Mouse (Mus musculus) midbrain, embryonic 11.5 days (tissue): ENCODE data around the gene Ank3. TPM values are rescaled to one million over a fixed set of nuclear protein-coding genes. Genes with fewer than 3 reads are reported as not detected.

Experiments
- ATAC-seq: fragments of 200-750 bp; cut with Nextera tagmentation; 2 replicates; pipeline ENCODE4 v1.8.0; 2017; ENCODE audit warnings: moderate TSS enrichment, moderate library complexity; ENCODE audit not compliant: low FRiP score
- DNase-seq: peaks from one replicate; pipeline ENCODE4 v3.0.0; 2015; ENCODE audit warnings: low spot score; ENCODE audit errors: missing footprints
- H3K27ac ChIP-seq: fragments of 300-500 bp; sonication (generic); 2 replicates; pipeline ENCODE4 v1.5.1; 2014; ENCODE audit warnings: low read depth, low read length
- H3K27me3 ChIP-seq: fragments of 300-500 bp; sonication (generic); 2 replicates; pipeline ENCODE4 v1.6.1; 2014; ENCODE audit warnings: mild to moderate bottlenecking, low read length, moderate library complexity, mixed read lengths; ENCODE audit not compliant: control insufficient read depth, insufficient read depth
- H3K36me3 ChIP-seq: fragments of 300-500 bp; sonication (generic); 2 replicates; pipeline ENCODE4 v1.6.1; 2014; ENCODE audit warnings: mild to moderate bottlenecking, low read length, moderate library complexity, mixed read lengths; ENCODE audit not compliant: control insufficient read depth, insufficient read depth
- H3K4me1 ChIP-seq: fragments of 300-500 bp; sonication (generic); 2 replicates; pipeline ENCODE4 v1.6.1; 2014; ENCODE audit warnings: low read length; ENCODE audit not compliant: control insufficient read depth, insufficient read depth
- H3K4me2 ChIP-seq: fragments of 300-500 bp; sonication (generic); 2 replicates; pipeline ENCODE4 v1.6.1; 2014; ENCODE audit warnings: mild to moderate bottlenecking, moderate library complexity
- H3K4me3 ChIP-seq: fragments of 300-500 bp; sonication (generic); 2 replicates; pipeline ENCODE4 v1.5.1; 2014; ENCODE audit warnings: low read depth, low read length
- H3K9ac ChIP-seq: fragments of 300-500 bp; sonication (generic); 2 replicates; pipeline ENCODE4 v1.6.1; 2014; ENCODE audit warnings: low read length
- H3K9me3 ChIP-seq: fragments of 300-500 bp; sonication (generic); 2 replicates; pipeline ENCODE4 v1.6.1; 2016; ENCODE audit warnings: low read length; ENCODE audit not compliant: control insufficient read depth
- WGBS: fragments of 180-500 bp; shearing (Covaris S2); extraction: QIAGEN DNeasy Blood & Tissue Kit; methylation state at CpG from one replicate; pipeline ENCODE4 v1.1.7; 2014; 5-methylcytosine and 5-hydroxymethylcytosine counted together
- polyA plus RNA-seq: library from polyadenylated mRNA; unstranded; fragments of >200 nt; fragmentation: Nextera tagmentation; extraction: Ambion mirVana; gene quantifications from 2 replicates; pipeline ENCODE4 v1.2.1, GENCODE M21; 2014

Gene Ank3
- polyA plus RNA-seq, 1 experiment from 2014 or later = 58.8 TPM

DNA sequence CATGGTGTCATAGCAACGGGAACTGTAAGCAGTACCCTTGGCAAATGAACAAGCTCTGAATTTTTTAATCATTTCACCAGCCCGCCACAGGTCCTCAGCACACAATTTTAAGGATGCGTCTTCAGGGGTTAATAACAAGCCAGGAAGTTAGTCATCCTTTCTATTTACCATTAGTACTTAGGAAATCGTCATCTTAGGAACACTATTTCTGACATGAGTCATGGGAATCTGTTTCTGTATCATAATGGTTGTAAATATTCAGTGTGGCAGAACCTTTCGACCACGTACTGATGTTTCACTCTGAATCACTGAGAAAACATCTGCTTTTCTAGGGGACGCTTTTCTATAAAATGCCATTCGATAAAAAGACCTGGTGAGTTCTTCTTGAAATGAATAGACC, 109.1 kb downstream of the Ank3 start:
- no peaks in the 10 kb centered on the region for H3K4me1 ChIP-seq
- H3K9ac ChIP-seq = no peak overlapping the region
- no peak overlapping the region for H3K27ac ChIP-seq
- DNase-seq (no peak), ATAC-seq (no peak)
- H3K27me3 ChIP-seq = no peaks in the 10 kb centered on the region
- 91% methylated on average over 8 of the region's 8 CpGs for WGBS
- no peaks in the 10 kb centered on the region for H3K36me3 ChIP-seq
- H3K4me3 ChIP-seq = no peak overlapping the region
- H3K4me2 ChIP-seq = no peak overlapping the region
- no peaks in the 10 kb centered on the region for H3K9me3 ChIP-seq

DNA sequence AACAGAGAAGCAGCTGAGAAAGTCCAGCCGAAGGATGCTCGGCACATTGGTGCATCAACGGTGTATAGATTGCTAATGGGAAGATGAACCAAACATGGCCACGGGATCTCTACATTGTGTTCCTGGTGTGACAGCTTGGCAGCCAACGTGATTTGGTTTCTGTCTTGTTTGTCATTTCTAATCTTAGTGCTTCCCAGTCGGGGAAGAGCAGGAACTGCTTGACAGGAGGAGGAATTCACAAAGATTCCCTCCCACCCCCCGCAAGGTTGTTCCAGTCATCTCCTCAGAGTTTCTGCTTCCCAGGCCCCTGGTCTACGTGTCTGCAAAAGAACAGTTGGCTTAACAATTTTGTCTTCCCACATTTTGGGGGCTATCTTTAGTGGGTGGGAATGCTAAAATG, 111.8 kb downstream of the Ank3 start:
- Histone ChIP-seq H3K4me1 (no peaks in the 10 kb centered on the region), H3K9ac (no peak overlapping the region), H3K27ac (no peak overlapping the region), H3K27me3 (no peaks in the 10 kb centered on the region), H3K4me2 (no peak overlapping the region), H3K4me3 (no peak overlapping the region), H3K9me3 (no peaks in the 10 kb centered on the region), H3K36me3 (no peaks in the 10 kb centered on the region)
- DNase-seq (no peak), ATAC-seq (no peak)
- 84% methylated on average over 8 of the region's 8 CpGs for WGBS

GRCm38 (mm10) chr10:69511234-69511633, 112.7 kb downstream of the Ank3 start:
- no peak overlapping the region for H3K4me2 ChIP-seq
- H3K4me3 ChIP-seq = no peak overlapping the region
- no peaks in the 10 kb centered on the region for H3K9me3 ChIP-seq
- DNase-seq (no peak), ATAC-seq (no peak)
- WGBS = 88% methylated on average over 1 of the region's 1 CpGs
- H3K36me3 ChIP-seq = no peaks in the 10 kb centered on the region
- no peak overlapping the region for H3K27ac ChIP-seq
- H3K9ac ChIP-seq = no peak overlapping the region
- no peaks in the 10 kb centered on the region for H3K27me3 ChIP-seq
- H3K4me1 ChIP-seq = no peaks in the 10 kb centered on the region

- H3K4me3 ChIP-seq = no peak overlapping the region
- no peaks in the 10 kb centered on the region for H3K36me3 ChIP-seq
- no peak for DNase-seq
- no peaks in the 10 kb centered on the region for H3K4me1 ChIP-seq
- H3K27ac ChIP-seq = no peak overlapping the region
- H3K27me3 ChIP-seq = no peaks in the 10 kb centered on the region
- H3K9ac ChIP-seq = no peak overlapping the region
- 85% methylated on average over 4 of the region's 4 CpGs for WGBS
- H3K9me3 ChIP-seq = no peaks in the 10 kb centered on the region
- ATAC-seq = no peak
- H3K4me2 ChIP-seq = no peak overlapping the region
Measured at GRCm38 (mm10) chr10:69521977-69522376, 123.4 kb downstream of the Ank3 start.

- Histone ChIP-seq H3K9ac (no peak overlapping the region), H3K9me3 (no peaks in the 10 kb centered on the region), H3K27ac (no peak overlapping the region), H3K4me1 (no peaks in the 10 kb centered on the region), H3K27me3 (no peaks in the 10 kb centered on the region), H3K36me3 (no peaks in the 10 kb centered on the region), H3K4me3 (no peak overlapping the region), H3K4me2 (no peak overlapping the region)
- ATAC-seq (no peak), DNase-seq (no peak)
- 70% methylated on average over 3 of the region's 3 CpGs for WGBS
Measured at GRCm38 (mm10) chr10:69523202-69523601, 124.6 kb downstream of the Ank3 start.

DNA sequence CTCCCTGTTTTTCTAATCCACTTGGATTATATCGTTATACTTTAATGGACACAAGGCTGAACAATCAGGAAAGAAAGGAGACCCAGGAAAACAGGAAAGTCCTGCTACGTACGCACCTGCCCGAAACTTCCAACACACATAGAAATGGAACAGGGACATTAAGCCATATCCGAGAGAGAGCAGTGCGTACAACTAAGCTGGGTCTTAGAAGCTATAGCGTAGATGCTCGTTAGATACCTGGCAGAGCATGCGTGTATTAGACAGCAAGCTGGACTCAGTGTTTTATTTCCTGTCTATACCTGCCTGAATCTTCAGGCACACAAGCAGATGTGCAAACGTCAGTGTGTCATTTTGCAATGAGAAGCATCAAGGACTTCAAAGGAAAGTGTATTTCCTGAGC, 128.7 kb downstream of the Ank3 start:
- H3K27ac ChIP-seq = no peak overlapping the region
- H3K9me3 ChIP-seq = no peaks in the 10 kb centered on the region
- no peak overlapping the region for H3K4me3 ChIP-seq
- no peak overlapping the region for H3K9ac ChIP-seq
- H3K36me3 ChIP-seq = no peaks in the 10 kb centered on the region
- WGBS = 66% methylated on average over 10 of the region's 10 CpGs
- no peaks in the 10 kb centered on the region for H3K4me1 ChIP-seq
- DNase-seq (no peak), ATAC-seq (no peak)
- no peak overlapping the region for H3K4me2 ChIP-seq
- no peaks in the 10 kb centered on the region for H3K27me3 ChIP-seq

- no peak overlapping the region for H3K9ac ChIP-seq
- peak; percentile 77 for DNase-seq
Measured at GRCm38 (mm10) chr10:69528746-69529145, 130.2 kb downstream of the Ank3 start.

DNA sequence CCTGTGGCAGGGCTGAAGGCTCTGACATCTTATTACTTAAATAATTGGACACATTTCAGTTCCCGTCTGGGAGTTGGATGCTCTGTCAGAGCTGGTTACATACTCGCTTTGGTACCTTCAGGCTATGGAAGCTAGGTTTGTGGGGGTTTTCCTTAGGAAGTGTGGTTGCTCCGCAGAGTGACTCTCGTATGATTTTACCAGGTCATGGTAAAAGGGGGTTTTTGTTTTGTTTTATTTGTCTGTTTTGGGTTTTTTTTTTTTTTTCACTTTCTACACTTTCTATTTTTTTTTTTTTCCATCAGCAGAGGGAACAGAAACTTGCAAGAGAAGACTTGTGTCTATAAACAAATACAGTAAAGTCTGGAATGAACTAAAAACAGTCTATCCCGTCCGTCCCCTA, 131.8 kb downstream of the Ank3 start:
- no peak overlapping the region for H3K4me2 ChIP-seq
- no peaks in the 10 kb centered on the region for H3K9me3 ChIP-seq
- H3K27ac ChIP-seq = no peak overlapping the region
- 94% methylated on average over 6 of the region's 6 CpGs for WGBS
- H3K27me3 ChIP-seq = no peaks in the 10 kb centered on the region
- DNase-seq (peak; percentile 56), ATAC-seq (no peak)
- H3K9ac ChIP-seq = no peak overlapping the region
- H3K4me3 ChIP-seq = no peak overlapping the region
- no peaks in the 10 kb centered on the region for H3K36me3 ChIP-seq
- H3K4me1 ChIP-seq = no peaks in the 10 kb centered on the region

More at GRCm38 (mm10) chr10:69528746-69529145, 130.2 kb downstream of the Ank3 start:
- no peak overlapping the region for H3K4me2 ChIP-seq
- H3K27me3 ChIP-seq = no peaks in the 10 kb centered on the region
- no peak for ATAC-seq
- no peak overlapping the region for H3K27ac ChIP-seq
- WGBS = 54% methylated on average over 4 of the region's 4 CpGs
- H3K36me3 ChIP-seq = no peaks in the 10 kb centered on the region
- H3K4me1 ChIP-seq = no peaks in the 10 kb centered on the region
- no peak overlapping the region for H3K4me3 ChIP-seq
- no peaks in the 10 kb centered on the region for H3K9me3 ChIP-seq

GRCm38 (mm10) chr10:69531569-69531968, 133.0 kb downstream of the Ank3 start:
- Histone ChIP-seq H3K27ac (no peak overlapping the region), H3K4me2 (no peak overlapping the region), H3K27me3 (no peaks in the 10 kb centered on the region), H3K9ac (no peak overlapping the region), H3K4me1 (no peaks in the 10 kb centered on the region), H3K36me3 (no peaks in the 10 kb centered on the region), H3K9me3 (no peaks in the 10 kb centered on the region), H3K4me3 (no peak overlapping the region)
- ATAC-seq = no peak
- peak; percentile 84 for DNase-seq
- WGBS = 84% methylated on average over 5 of the region's 5 CpGs
